Mouse (Mus musculus): ENCODE measurements around the gene Ugdh.

DNA sequence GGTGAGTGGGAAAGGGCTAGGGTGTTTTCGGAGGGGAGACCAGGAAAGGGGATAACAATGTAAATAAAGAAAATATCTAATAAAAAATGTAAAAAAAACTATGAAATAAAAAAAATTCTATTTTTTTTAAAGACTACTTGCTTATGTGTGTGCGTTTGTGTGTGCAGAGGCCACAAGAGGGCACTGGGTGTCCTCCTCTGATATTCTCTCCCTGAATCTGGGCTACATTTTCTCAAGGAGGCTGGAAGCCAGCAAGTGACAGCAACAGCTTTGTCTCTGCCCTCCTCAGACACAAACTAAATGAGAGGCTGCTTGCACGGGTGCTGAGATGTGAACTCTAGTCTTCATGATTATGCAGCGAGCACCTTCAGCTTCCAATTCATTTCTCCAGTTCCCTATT lies 42.5 kb upstream of the Ugdh start:
- 0 out of 2 replicates have a peak, but pooled peaks have one; percentile 9 for TF ChIP-seq CTCF (conservative IDR thresholded peaks at IDR 0.05; ENCODE audit: low read length)
- no peak for TF ChIP-seq POU5F1 (IDR thresholded peaks at IDR 0.05; ENCODE audit: borderline replicate concordance, low read length)
